Mouse (Mus musculus) heart, adult 2 months (tissue): Measurements from ENCODE around the gene Brd3.

Experiments used
- CTCF ChIP-seq: fragments of 200-600 bp; IDR thresholded peaks from 2 replicates; pipeline ENCODE4 v1.8.1; 2022; ENCODE audit warnings: antibody characterized with exemption, mild to moderate bottlenecking, moderate library complexity
- EP300 ChIP-seq: fragments of 200-500 bp; IDR thresholded peaks from 2 replicates; pipeline ENCODE4 v1.6.1; 2011; ENCODE audit warnings: low read depth, low read length, control low read depth; ENCODE audit not compliant: insufficient read depth

DNA sequence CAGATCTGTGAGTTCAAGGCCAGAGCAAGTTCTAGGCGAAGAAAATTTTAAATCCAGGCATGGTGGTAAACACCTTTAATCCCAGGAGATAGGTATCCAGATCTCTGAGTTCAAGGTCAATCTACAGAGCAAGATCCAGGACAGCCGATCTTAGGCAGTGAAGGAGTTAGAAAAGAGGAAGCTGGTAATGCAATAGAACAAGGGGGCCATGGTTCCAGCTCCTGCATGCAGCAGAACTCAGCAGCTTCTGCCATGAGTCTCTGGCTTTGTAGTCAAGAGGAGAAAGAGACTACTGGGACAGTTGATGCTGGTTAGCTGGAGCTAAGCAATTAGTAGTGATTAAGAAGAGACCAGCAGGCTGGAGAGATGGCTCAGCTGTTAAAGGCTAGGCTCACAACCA lies 105.9 kb downstream of the Brd3 start:
- no peak for TF ChIP-seq CTCF
- TF ChIP-seq EP300 = no peak
